Mouse (Mus musculus): ENCODE measurements at regions not wholly inside any gene's neighbourhood (a gene's known extent, or its start where the extent isn't known, plus 50 kb on each side); places are given as distances from the start of the nearest gene placed in this dataset.

DNA sequence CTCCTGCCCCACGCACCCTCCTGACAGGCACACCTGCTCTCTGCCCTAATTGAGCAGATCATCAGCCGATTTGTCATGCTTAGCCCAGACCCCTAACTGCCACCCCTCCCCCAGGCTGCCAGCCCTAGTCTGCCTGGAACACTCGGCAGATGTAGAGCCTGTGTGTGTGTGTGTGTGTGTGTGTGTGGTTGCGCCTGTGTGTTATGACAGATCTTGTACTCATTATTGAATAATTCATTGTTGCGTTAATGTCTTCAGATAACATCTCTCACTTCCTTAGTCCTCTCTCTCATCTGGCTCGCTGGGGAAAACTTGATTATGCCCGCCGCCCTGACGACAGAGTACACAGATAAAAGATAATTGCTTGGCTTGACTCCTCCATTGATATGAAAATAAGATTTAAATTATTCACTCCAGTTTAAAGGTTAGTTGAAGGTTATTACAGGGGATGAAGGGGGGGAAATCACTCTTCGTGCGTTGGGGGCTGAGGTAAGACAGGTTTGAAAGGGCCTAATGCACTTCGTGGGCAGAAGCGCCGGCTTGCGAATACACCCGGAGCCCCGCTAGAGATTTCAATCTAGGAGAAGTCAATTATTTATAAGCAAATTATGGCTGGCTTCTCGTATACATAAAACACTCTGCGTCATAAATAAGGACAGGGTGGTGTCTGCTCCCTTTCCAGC lies 260.3 kb upstream of the Tle3 start:
- peak overlapping the region; percentile 13 for H3K4me2 ChIP-seq (ENCODE audit: low read depth, low read length)
- no peaks in the 10 kb centered on the region for H3K9me3 ChIP-seq (ENCODE audit: control insufficient read depth, low read length)
- 42% methylated on average over 19 of the region's 19 CpGs for WGBS
- peak; percentile 79 for ATAC-seq (ENCODE audit: low read depth)
- H3K9ac ChIP-seq (ENCODE audit: low read depth, low read length) = no peak overlapping the region
- no peak overlapping the region for H3K27ac ChIP-seq (replicated peaks; ENCODE audit: low read depth, low read length)
- H3K4me3 ChIP-seq (ENCODE audit: low read depth, low read length) = no peak overlapping the region
- H3K4me1 ChIP-seq (ENCODE audit: control insufficient read depth, insufficient read depth, low read length) = peaks cover 6% of the 10 kb centered on the region; the same call in 1 of the 2 replicates
- H3K36me3 ChIP-seq (ENCODE audit: control insufficient read depth, insufficient read depth, low read length) = no peaks in the 10 kb centered on the region
- peaks cover 11% of the 10 kb centered on the region for H3K27me3 ChIP-seq (replicated peaks; ENCODE audit: control insufficient read depth, insufficient read depth, low read length)
- DNase-seq (ENCODE audit: low spot score) = peak; percentile 85

DNA sequence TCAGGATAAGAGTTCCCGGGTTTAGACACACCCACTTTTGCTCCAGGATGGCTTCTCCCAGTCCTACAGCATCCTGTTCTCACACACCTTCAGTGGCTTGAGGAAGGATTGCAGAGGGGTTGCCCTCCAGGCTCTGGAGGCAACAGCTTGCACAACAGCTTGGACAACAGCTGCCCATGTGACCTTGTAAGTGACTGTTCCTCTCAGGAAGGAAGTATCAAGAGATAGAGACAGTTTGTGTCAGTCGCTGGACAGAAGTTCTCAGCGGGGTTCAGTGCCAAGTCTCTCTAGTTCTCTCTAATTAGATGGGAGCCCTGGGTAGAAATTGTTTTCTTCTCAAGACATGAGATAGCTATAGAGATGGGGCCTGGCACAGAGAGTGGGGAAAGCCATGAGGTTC lies 252.9 kb upstream of the Tle3 start:
- H3K27ac ChIP-seq (replicated peaks; ENCODE audit: low read depth, low read length) = no peak overlapping the region
- H3K9ac ChIP-seq (ENCODE audit: low read depth, low read length) = no peak overlapping the region
- H3K4me1 ChIP-seq (ENCODE audit: control insufficient read depth, insufficient read depth, low read length) = 0 out of 2 replicates have a peak, but pooled peaks cover 4% of the 10 kb centered on the region
- H3K4me2 ChIP-seq (ENCODE audit: low read depth, low read length) = no peak overlapping the region
- H3K9me3 ChIP-seq (ENCODE audit: control insufficient read depth, low read length) = no peaks in the 10 kb centered on the region
- ATAC-seq (ENCODE audit: low read depth) = no peak
- peaks cover 6% of the 10 kb centered on the region; the same call in 1 of the 2 replicates for H3K27me3 ChIP-seq (replicated peaks; ENCODE audit: control insufficient read depth, insufficient read depth, low read length)
- no peak overlapping the region for H3K4me3 ChIP-seq (ENCODE audit: low read depth, low read length)
- WGBS = 87% methylated on average over 3 of the region's 3 CpGs
- DNase-seq (ENCODE audit: low spot score) = no peak
- no peaks in the 10 kb centered on the region for H3K36me3 ChIP-seq (ENCODE audit: control insufficient read depth, insufficient read depth, low read length)

DNA sequence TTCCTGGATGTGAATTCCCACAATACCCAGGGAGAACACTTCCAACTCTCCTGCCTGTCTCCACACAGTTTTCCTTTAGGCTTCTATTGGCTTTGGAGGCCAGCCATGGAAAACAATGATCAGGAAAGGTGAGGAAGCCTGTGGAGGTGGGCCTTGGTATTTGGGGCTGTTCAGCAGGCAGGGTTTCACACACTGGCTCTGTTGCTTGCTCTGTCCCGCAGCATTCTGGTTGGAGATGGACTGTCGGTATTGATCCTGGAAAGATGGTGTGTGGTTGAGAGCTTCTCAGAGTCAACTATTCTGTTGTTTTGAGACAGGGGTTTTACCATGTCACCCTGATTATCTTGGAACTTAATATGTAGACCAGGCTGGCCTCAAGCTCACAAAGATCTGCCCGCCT lies 251.6 kb upstream of the Tle3 start:
- 79% methylated on average over 3 of the region's 3 CpGs for WGBS
- no peaks in the 10 kb centered on the region for H3K36me3 ChIP-seq (ENCODE audit: control insufficient read depth, insufficient read depth, low read length)
- H3K4me2 ChIP-seq (ENCODE audit: low read depth, low read length) = no peak overlapping the region
- H3K4me1 ChIP-seq (ENCODE audit: control insufficient read depth, insufficient read depth, low read length) = 0 out of 2 replicates have a peak, but pooled peaks cover 4% of the 10 kb centered on the region
- H3K27ac ChIP-seq (replicated peaks; ENCODE audit: low read depth, low read length) = no peak overlapping the region
- H3K27me3 ChIP-seq (replicated peaks; ENCODE audit: control insufficient read depth, insufficient read depth, low read length) = peaks cover 7% of the 10 kb centered on the region; the same call in 1 of the 2 replicates
- no peak overlapping the region for H3K9ac ChIP-seq (ENCODE audit: low read depth, low read length)
- no peak for ATAC-seq (ENCODE audit: low read depth)
- H3K4me3 ChIP-seq (ENCODE audit: low read depth, low read length) = no peak overlapping the region
- no peaks in the 10 kb centered on the region for H3K9me3 ChIP-seq (ENCODE audit: control insufficient read depth, low read length)
- DNase-seq (ENCODE audit: low spot score) = peak; percentile 37

DNA sequence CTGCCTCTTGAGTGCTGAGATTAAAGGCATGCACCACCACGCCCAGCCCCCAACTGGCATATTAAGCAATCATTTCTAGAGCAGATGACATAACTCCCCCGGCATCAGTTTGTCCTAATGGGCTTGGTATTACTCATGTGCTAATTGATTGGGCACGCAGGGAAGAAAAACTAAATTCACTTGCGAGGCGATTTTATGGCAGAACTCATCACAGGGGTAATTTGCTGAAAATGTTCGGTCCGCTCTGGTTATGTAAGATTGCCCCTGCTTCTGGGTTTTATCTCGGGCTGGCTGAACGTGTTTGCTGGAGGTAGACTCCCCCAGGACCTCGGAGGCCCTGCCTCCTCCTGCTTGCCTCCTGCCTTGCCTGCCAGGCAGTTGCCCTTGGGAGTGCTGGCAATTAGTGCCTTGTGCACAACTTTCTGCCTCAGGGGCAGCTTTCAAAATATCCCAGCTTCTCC lies 251.2 kb upstream of the Tle3 start:
- peaks cover 7% of the 10 kb centered on the region; the same call in 1 of the 2 replicates for H3K27me3 ChIP-seq (replicated peaks; ENCODE audit: control insufficient read depth, insufficient read depth, low read length)
- peak; percentile 68 for DNase-seq (ENCODE audit: low spot score)
- H3K9me3 ChIP-seq (ENCODE audit: control insufficient read depth, low read length) = no peaks in the 10 kb centered on the region
- 0 out of 2 replicates have a peak, but pooled peaks cover 4% of the 10 kb centered on the region for H3K4me1 ChIP-seq (ENCODE audit: control insufficient read depth, insufficient read depth, low read length)
- peak; percentile 51; the same call in 1 of the 2 replicates for ATAC-seq (ENCODE audit: low read depth)
- H3K9ac ChIP-seq (ENCODE audit: low read depth, low read length) = no peak overlapping the region
- WGBS = 27% methylated on average over 10 of the region's 10 CpGs
- 0 out of 2 replicates have a peak overlapping the region, but pooled peaks have one; percentile 18 for H3K4me2 ChIP-seq (ENCODE audit: low read depth, low read length)
- no peak overlapping the region; the same call in 1 of the 2 replicates for H3K27ac ChIP-seq (replicated peaks; ENCODE audit: low read depth, low read length)
- H3K4me3 ChIP-seq (ENCODE audit: low read depth, low read length) = no peak overlapping the region
- H3K36me3 ChIP-seq (ENCODE audit: control insufficient read depth, insufficient read depth, low read length) = no peaks in the 10 kb centered on the region

DNA sequence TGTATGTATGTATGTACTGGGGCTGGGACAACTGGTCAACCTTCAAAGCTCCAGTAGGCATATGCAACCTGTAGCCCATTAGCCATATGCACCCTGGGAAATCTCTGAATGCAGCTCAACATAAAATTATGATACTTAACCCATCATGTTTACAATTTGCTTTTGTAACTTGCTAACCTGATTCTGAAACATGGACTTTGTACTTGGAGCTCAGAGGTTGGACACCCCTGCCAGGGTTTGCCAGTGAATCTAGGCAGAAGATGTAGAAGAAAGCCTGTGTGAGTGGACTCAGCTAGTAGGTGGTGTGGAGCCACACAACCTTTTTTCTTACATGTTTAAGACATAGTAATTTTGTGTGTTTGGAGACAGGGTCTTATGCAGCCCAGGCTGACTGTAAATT lies 248.7 kb upstream of the Tle3 start:
- Histone ChIP-seq H3K4me2 (ENCODE audit: low read depth, low read length) (no peak overlapping the region), H3K36me3 (ENCODE audit: control insufficient read depth, insufficient read depth, low read length) (no peaks in the 10 kb centered on the region), H3K4me3 (ENCODE audit: low read depth, low read length) (no peak overlapping the region), H3K27me3 (replicated peaks; ENCODE audit: control insufficient read depth, insufficient read depth, low read length) (peaks cover 7% of the 10 kb centered on the region; the same call in 1 of the 2 replicates), H3K9ac (ENCODE audit: low read depth, low read length) (no peak overlapping the region), H3K9me3 (ENCODE audit: control insufficient read depth, low read length) (no peaks in the 10 kb centered on the region), H3K4me1 (ENCODE audit: control insufficient read depth, insufficient read depth, low read length) (0 out of 2 replicates have a peak, but pooled peaks cover 4% of the 10 kb centered on the region), H3K27ac (replicated peaks; ENCODE audit: low read depth, low read length) (no peak overlapping the region)
- DNase-seq (ENCODE audit: low spot score) = no peak
- no peak for ATAC-seq (ENCODE audit: low read depth)

DNA sequence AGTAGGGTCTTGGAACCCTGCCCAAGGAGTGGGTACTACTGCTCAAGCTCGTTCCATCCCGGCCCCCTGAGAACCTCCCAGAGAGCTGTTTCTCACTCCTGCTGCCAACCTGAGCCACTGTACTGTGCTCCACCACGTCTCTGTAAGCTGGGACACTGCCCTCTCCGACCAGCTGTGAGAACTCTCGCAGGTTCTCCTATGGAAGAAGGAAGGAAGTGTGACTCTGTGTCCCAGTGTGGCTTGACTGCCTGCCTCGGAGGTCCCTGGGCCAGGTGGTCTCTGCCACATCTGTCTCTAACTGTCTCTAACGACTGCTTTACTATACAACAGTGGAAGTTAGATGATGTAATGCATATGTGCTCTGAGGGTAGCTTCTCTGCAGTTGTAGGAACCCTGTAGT lies 246.4 kb upstream of the Tle3 start:
- Histone ChIP-seq H3K36me3 (ENCODE audit: control insufficient read depth, insufficient read depth, low read length) (no peaks in the 10 kb centered on the region), H3K9me3 (ENCODE audit: control insufficient read depth, low read length) (no peaks in the 10 kb centered on the region), H3K4me3 (ENCODE audit: low read depth, low read length) (no peak overlapping the region), H3K9ac (ENCODE audit: low read depth, low read length) (no peak overlapping the region), H3K4me2 (ENCODE audit: low read depth, low read length) (no peak overlapping the region), H3K27me3 (replicated peaks; ENCODE audit: control insufficient read depth, insufficient read depth, low read length) (peaks cover 7% of the 10 kb centered on the region; the same call in 1 of the 2 replicates), H3K4me1 (ENCODE audit: control insufficient read depth, insufficient read depth, low read length) (0 out of 2 replicates have a peak, but pooled peaks cover 4% of the 10 kb centered on the region), H3K27ac (replicated peaks; ENCODE audit: low read depth, low read length) (no peak overlapping the region)
- DNase-seq (ENCODE audit: low spot score) = peak; percentile 56
- ATAC-seq (ENCODE audit: low read depth) = 0 out of 2 replicates have a peak, but pooled peaks have one; percentile 7
- WGBS = 55% methylated on average over 7 of the region's 7 CpGs

DNA sequence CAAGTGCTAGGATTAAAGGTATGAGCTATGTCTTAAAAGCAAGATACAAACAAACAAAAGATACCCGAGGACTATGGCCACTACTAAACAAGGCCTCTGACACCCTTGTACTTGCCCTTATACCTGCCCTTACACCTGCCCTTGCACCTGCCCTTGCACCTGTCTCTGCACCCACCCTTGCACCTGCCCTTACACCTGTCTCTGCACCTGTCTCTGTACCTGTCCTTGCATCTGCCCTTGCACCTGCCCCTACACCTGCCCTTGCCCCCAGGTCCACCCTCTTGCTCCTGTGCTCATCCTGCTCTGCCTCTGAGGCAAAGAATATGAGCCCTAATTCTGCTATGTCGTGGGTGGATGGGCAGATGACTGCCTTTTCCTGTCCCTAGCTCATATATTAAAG lies 244.1 kb upstream of the Tle3 start:
- no peaks in the 10 kb centered on the region for H3K36me3 ChIP-seq (ENCODE audit: control insufficient read depth, insufficient read depth, low read length)
- H3K4me2 ChIP-seq (ENCODE audit: low read depth, low read length) = no peak overlapping the region
- H3K4me3 ChIP-seq (ENCODE audit: low read depth, low read length) = no peak overlapping the region
- WGBS = 59% methylated on average over 2 of the region's 2 CpGs
- H3K4me1 ChIP-seq (ENCODE audit: control insufficient read depth, insufficient read depth, low read length) = no peaks in the 10 kb centered on the region
- no peaks in the 10 kb centered on the region for H3K9me3 ChIP-seq (ENCODE audit: control insufficient read depth, low read length)
- DNase-seq (ENCODE audit: low spot score) = no peak
- no peak for ATAC-seq (ENCODE audit: low read depth)
- H3K27ac ChIP-seq (replicated peaks; ENCODE audit: low read depth, low read length) = no peak overlapping the region
- H3K27me3 ChIP-seq (replicated peaks; ENCODE audit: control insufficient read depth, insufficient read depth, low read length) = peaks cover 7% of the 10 kb centered on the region; the same call in 1 of the 2 replicates
- no peak overlapping the region for H3K9ac ChIP-seq (ENCODE audit: low read depth, low read length)

DNA sequence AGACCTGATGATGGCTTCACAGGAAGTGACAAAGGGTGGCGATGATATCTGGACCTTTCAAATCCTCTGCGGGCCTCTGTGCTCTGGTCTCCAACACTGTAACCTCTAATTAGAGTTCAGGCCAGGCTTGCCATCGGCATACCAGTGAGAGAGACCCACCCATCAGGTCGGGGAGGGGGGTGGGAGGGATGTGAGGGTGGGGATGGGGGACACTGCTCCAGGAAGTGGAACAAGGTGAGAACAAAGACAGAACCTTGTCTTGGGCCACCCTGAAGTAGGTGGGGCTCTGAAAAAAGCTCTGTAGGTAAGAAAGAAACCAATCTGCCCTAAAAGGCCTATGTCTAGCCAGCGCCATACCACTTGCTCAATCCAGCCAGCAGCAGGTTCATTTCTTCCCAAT lies 243.0 kb upstream of the Tle3 start:
- Histone ChIP-seq H3K27me3 (replicated peaks; ENCODE audit: control insufficient read depth, insufficient read depth, low read length) (0 out of 2 replicates have a peak, but pooled peaks cover 2% of the 10 kb centered on the region), H3K9ac (ENCODE audit: low read depth, low read length) (no peak overlapping the region)

DNA sequence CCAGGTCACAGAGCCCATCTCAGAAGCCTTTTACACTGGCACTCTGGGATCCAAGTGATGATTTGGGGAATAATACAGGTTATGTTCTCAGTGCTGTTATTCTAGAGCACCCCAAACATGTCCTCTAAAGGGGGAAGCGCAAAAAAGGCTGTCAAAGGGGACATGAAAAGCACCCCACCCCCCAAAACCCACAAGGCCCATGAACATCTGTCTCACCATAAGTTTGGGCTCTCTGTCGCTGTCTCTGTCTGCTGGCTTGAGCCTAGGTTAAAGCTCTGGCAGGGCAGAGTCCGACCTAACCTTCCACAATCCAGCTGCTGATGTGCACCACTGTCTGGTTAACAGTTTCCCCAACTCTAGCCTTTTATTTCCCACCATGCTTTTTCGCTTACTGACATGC lies 241.3 kb upstream of the Tle3 start:
- no peak for DNase-seq (ENCODE audit: low spot score)
- WGBS = 73% methylated on average over 4 of the region's 4 CpGs
- no peaks in the 10 kb centered on the region for H3K36me3 ChIP-seq (ENCODE audit: control insufficient read depth, insufficient read depth, low read length)

More for the DNA sequence above, 243.0 kb upstream of the Tle3 start:
- Histone ChIP-seq H3K4me3 (ENCODE audit: low read depth, low read length) (no peak overlapping the region), H3K4me2 (ENCODE audit: low read depth, low read length) (no peak overlapping the region), H3K36me3 (ENCODE audit: control insufficient read depth, insufficient read depth, low read length) (no peaks in the 10 kb centered on the region), H3K9me3 (ENCODE audit: control insufficient read depth, low read length) (no peaks in the 10 kb centered on the region), H3K4me1 (ENCODE audit: control insufficient read depth, insufficient read depth, low read length) (no peaks in the 10 kb centered on the region), H3K27ac (replicated peaks; ENCODE audit: low read depth, low read length) (no peak overlapping the region)
- ATAC-seq (ENCODE audit: low read depth) (no peak), DNase-seq (ENCODE audit: low spot score) (no peak)
- 70% methylated on average over 5 of the region's 5 CpGs for WGBS

More for the DNA sequence above, 241.3 kb upstream of the Tle3 start:
- no peak overlapping the region for H3K27ac ChIP-seq (replicated peaks; ENCODE audit: low read depth, low read length)
- no peaks in the 10 kb centered on the region for H3K27me3 ChIP-seq (replicated peaks; ENCODE audit: control insufficient read depth, insufficient read depth, low read length)
- H3K4me2 ChIP-seq (ENCODE audit: low read depth, low read length) = no peak overlapping the region
- no peak for ATAC-seq (ENCODE audit: low read depth)
- peaks cover 7% of the 10 kb centered on the region; the same call in 1 of the 2 replicates for H3K4me1 ChIP-seq (ENCODE audit: control insufficient read depth, insufficient read depth, low read length)
- no peak overlapping the region for H3K9ac ChIP-seq (ENCODE audit: low read depth, low read length)
- H3K4me3 ChIP-seq (ENCODE audit: low read depth, low read length) = no peak overlapping the region
- no peaks in the 10 kb centered on the region for H3K9me3 ChIP-seq (ENCODE audit: control insufficient read depth, low read length)

Measured in embryonic facial prominence, embryonic 14.5 days (tissue).